Mouse (Mus musculus): ENCODE results near the gene Castor2.

GRCm38 (mm10) chr5:134085887-134086639, 13.4 kb upstream of the Castor2 start:
- TF ChIP-seq CTCF (IDR thresholded peaks at IDR 0.05; ENCODE audit: low read depth) (no peak), EP300 (IDR thresholded peaks at IDR 0.05; ENCODE audit: low read depth) (no peak)

Data from heart, postnatal 0 days (tissue).